Mouse (Mus musculus) liver, postnatal 0 days (tissue): ENCODE data around the gene Rasgef1b.

Experiments used
- CTCF ChIP-seq: sonication (generic); IDR thresholded peaks from 2 replicates; pipeline ENCODE4 v1.5.1; 2016; ENCODE audit warnings: antibody characterized with exemption, low read depth
- EP300 ChIP-seq: IDR thresholded peaks from 2 replicates; pipeline ENCODE4 v1.6.1; 2016; ENCODE audit warnings: antibody characterized with exemption, low read depth, mild to moderate bottlenecking

- TF ChIP-seq CTCF (no peak; the same call in 1 of the 2 replicates), EP300 (no peak)
Observed at GRCm38 (mm10) chr5:99247915-99248314, 480.9 kb downstream of the Rasgef1b start.
